Mouse (Mus musculus): ENCODE measurements at regions not wholly inside any gene's neighbourhood (a gene's known extent, or its start where the extent isn't known, plus 50 kb on each side); places are given as distances from the start of the nearest gene placed in this dataset.

DNA sequence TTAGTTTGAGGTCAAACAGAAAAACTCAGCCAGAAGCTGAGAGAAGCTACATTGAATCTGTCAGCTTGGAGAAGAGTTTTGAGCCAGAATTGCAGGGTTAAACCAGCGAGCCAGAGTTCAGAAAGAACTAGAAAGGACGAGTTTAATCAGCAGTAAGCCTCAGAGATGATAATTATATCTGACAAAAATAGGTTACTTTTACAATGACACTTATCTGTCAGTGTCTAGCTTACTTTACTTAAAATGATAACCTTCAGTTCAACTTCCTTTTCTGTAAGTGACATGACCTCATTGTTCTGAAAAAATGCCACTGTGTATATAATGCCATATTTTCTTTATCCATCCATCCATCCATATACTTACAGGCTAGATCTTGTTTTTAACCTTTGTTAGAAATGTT is 2143.1 kb downstream of the 9330182O14Rik start:
- intact Hi-C loops (cut with DNase I), result no loop called here

GRCm38 (mm10) chr15:42280810-42281209 is 2146.6 kb downstream of the 9330182O14Rik start:
- no peak for DNase-seq (ENCODE audit: low spot score in 2 of 2)
- intact Hi-C loops (cut with DNase I), result no loop called here

More for the DNA sequence above, 2143.1 kb downstream of the 9330182O14Rik start:
- no peak for DNase-seq (ENCODE audit: low spot score in 2 of 2)

GRCm38 (mm10) chr15:42296406-42296805 is 2162.2 kb downstream of the 9330182O14Rik start:
- DNase-seq (ENCODE audit: low spot score in 2 of 2), result no peak
- intact Hi-C loops (cut with DNase I), result no loop called here

DNA sequence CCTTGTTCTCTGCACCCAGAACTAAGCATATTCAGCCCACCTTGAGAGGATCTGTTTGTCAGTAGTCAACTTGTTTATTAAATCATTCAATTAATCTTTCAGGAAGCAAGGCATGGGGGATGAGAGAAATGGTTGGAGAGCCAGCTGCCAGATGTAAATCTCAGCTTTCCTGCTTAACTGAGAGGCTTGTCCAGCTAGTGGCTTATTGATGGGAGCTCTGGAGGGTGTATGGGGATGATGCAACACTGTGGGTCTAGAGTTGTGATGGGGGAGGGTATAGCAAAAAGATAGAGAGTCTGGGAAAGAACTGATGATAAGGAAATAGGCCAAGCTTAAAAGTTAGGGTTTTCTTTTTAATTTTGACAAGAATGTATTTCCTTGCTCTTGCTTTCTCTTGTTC is 2163.3 kb downstream of the 9330182O14Rik start:
- intact Hi-C loops (cut with DNase I), result no loop called here
- no peak for DNase-seq (ENCODE audit: low spot score in 2 of 2)

DNA sequence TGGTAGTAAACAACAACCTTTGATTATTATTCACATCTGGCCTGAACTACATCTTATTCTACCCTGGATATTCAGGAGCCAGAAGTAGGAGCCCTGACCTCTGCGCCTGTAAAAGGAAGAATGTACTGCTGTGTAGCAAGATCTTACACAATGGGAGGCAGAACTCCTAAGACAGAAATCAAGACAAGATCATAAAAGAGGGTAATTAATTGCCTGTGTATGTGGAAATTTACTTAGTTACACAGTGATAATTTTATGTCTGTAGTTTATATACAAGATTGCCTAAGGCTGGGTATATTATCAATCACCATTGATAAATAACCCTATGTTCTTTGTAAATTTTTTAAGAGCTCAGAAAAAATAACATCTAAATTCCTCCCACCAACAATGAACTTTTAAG is 2167.8 kb downstream of the 9330182O14Rik start:
- no peak for DNase-seq (ENCODE audit: low spot score in 2 of 2)
- intact Hi-C loops (cut with DNase I), result no loop called here

- intact Hi-C loops (cut with DNase I), result no loop called here
- no peak for DNase-seq (ENCODE audit: low spot score in 2 of 2)
Measured at GRCm38 (mm10) chr15:42304097-42304496, 2169.9 kb downstream of the 9330182O14Rik start.

GRCm38 (mm10) chr15:42309586-42309985 is 2175.4 kb downstream of the 9330182O14Rik start:
- intact Hi-C loops (cut with DNase I), result no loop called here
- peak in 1 of 2 experiments; percentile 23 for DNase-seq (ENCODE audit: low spot score in 2 of 2)

DNA sequence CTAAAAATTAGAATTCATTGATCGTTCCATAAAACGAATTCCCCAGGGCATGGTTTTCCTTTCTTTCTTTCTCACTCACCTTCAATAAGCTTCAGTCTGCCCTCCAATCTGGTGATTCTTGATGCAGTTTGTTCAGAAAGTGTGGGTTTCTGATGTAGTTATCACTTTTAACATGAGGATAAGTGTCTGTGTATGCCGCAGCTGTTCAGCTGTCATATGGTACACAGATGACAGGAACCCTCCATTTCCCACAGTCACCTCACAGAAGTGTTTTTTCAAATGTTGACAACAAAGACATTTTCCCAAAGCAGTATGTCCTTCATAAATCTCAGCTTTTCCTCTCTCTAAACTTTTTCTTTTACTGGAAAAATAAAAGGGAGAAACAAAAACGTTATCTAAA is 2177.0 kb downstream of the 9330182O14Rik start:
- DNase-seq (ENCODE audit: low spot score in 2 of 2), result no peak
- intact Hi-C loops (cut with DNase I), result no loop called here

- DNase-seq (ENCODE audit: low spot score in 2 of 2), result no peak
- intact Hi-C loops (cut with DNase I), result no loop called here
Measured at GRCm38 (mm10) chr15:42320349-42320748, 2186.2 kb downstream of the 9330182O14Rik start.

- no peak for DNase-seq (ENCODE audit: low spot score in 2 of 2)
- intact Hi-C loops (cut with DNase I), result no loop called here
Measured at GRCm38 (mm10) chr15:42322940-42323339, 2188.8 kb downstream of the 9330182O14Rik start.

GRCm38 (mm10) chr15:42325221-42325620 is 2191.1 kb downstream of the 9330182O14Rik start:
- intact Hi-C loops (cut with DNase I), result no loop called here
- no peak for DNase-seq (ENCODE audit: low spot score in 2 of 2)

DNA sequence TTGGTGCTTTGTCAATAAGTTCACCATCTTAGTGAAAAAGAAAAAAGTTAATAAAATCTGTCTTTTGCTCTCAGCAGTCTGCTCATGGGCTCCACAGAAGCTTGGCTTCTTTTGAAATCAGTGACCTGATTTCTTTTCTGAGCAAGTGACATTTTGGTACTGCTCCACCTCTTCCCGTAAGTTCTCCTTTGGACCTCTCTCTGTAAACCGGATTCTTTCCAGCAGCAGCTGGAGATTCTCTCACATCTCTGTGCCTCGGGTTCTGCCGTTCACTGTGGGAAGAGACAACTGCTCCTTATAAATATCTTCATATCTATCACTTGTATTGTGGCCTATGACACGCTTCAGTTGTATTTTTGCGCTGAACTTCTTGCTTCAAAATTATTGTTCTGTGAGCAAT is 2194.4 kb downstream of the 9330182O14Rik start:
- intact Hi-C loops (cut with DNase I), result no loop called here
- DNase-seq (ENCODE audit: low spot score in 2 of 2), result no peak

- intact Hi-C loops (cut with DNase I), result no loop called here
- DNase-seq (ENCODE audit: low spot score in 2 of 2), result no peak
Measured at GRCm38 (mm10) chr15:42329742-42330141, 2195.6 kb downstream of the 9330182O14Rik start.

DNA sequence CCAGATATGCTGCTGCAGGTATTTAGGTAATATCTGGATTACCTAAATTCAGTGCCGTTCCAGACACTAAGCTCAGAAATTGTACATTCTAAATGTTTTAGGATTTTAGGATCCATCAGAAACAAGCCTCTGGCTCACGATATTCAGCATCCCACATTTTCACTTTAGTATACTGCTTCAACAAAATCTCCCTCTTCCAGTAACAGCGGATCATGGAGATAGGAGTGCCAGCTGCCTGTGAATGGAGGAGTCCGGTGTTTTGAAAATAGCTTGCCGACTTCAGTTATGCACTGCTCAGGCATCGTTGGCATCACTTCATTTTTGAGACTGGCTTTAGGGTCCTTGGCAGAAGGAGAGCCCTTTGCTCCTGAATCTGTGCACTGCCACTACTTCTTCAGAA is 2199.5 kb downstream of the 9330182O14Rik start:
- intact Hi-C loops (cut with DNase I), result no loop called here
- no peak for DNase-seq (ENCODE audit: low spot score in 2 of 2)

DNA sequence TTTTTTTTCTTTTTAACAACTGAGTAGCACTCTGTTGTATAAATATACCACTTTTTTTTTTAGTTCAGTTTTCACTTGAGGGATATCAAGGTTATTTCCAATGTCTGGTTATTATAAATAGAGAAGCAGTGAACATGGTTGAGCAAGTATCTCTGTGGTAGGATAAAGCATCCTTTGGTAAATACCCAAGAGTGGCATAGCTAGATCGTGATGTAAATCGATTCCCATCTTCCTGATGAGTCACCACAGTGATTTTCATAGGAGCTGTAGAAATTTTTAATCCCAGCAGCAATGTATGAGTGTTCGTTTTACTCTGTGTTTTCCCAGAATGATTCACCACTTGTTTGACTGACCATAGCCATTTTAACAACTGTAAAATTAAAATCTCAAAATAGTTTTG is 2212.0 kb downstream of the 9330182O14Rik start:
- DNase-seq (ENCODE audit: low spot score in 2 of 2), result no peak
- intact Hi-C loops (cut with DNase I), result no loop called here

DNA sequence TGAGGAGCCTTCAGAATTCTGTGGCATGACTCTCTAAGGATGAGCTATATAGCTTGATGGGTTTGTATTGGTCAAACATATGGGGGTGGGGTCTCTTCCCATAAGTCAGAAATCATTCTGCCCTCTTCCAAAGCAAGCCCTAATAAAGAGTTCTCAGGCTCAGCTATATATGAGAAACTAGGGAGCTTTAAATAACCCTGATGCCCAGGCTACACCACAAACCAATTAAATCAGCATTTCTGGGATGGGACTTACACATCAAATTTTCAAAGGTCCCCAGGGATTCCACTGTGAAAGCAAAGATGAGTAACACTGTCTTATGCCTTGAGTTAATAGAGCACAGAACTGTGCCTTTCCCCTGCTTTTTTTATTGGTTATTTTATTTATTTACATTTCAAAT is 2227.7 kb downstream of the 9330182O14Rik start:
- no peak for DNase-seq (ENCODE audit: low spot score in 2 of 2)
- intact Hi-C loops (cut with DNase I), result no loop called here

DNA sequence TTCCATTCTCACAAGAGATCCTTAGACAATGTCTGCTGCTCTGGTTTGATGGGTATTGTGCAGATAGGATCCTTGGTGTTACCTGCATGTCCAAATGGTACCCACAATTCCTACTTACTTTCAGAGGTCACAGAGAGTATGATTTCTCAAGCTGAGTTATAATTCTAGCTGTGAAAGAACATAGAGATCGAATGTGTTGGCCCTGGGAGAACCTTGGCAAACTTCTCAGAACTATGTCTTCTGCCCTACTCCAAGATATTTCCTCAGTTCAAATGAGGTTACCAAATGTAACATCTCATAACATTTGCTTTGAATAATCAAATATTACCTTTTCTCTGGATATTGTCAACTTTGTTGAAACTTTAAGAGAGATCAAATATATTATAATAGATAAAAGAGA is 2230.8 kb downstream of the 9330182O14Rik start:
- intact Hi-C loops (cut with DNase I), result no loop called here
- DNase-seq (ENCODE audit: low spot score in 2 of 2), result no peak

GRCm38 (mm10) chr15:42366796-42367195 is 2232.6 kb downstream of the 9330182O14Rik start:
- intact Hi-C loops (cut with DNase I), result no loop called here
- no peak for DNase-seq (ENCODE audit: low spot score in 2 of 2)

DNA sequence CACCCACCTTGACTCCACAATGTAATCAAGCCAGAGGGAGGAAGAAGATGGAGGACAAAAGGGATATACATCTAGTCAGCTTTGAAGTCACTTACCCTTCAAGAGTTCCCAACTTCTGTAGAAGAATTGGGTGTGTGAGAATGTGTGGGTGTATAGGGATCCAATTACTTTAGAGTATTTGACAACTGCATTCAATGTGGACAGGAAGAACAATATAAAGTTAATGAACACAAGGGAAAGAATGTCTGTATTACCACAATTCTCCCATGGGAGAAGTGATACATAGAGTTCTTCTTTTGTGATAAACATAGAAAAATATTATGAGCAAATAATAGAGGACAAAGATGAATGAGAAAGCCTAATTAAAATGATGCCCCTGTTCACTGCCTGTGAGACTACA is 2235.4 kb downstream of the 9330182O14Rik start:
- DNase-seq (ENCODE audit: low spot score in 2 of 2), result no peak
- intact Hi-C loops (cut with DNase I), result no loop called here

GRCm38 (mm10) chr15:42370044-42370443 is 2235.9 kb downstream of the 9330182O14Rik start:
- DNase-seq (ENCODE audit: low spot score in 2 of 2), result no peak
- intact Hi-C loops (cut with DNase I), result no loop called here

- intact Hi-C loops (cut with DNase I), result no loop called here
Measured at GRCm38 (mm10) chr15:42372704-42373286, 2238.6 kb downstream of the 9330182O14Rik start.

More at GRCm38 (mm10) chr15:42372704-42373286, 2238.6 kb downstream of the 9330182O14Rik start:
- no peak for DNase-seq (ENCODE audit: low spot score in 2 of 2)

Data from left cerebral cortex, postnatal 36 days (tissue).